Mouse (Mus musculus): Measurements from ENCODE around the gene Mrgprh.

The Mrgprh gene

GRCm38 (mm10) chr17:12921073-12921472, 45.2 kb downstream of the Mrgprh start:
- no peak for DNase-seq

DNA sequence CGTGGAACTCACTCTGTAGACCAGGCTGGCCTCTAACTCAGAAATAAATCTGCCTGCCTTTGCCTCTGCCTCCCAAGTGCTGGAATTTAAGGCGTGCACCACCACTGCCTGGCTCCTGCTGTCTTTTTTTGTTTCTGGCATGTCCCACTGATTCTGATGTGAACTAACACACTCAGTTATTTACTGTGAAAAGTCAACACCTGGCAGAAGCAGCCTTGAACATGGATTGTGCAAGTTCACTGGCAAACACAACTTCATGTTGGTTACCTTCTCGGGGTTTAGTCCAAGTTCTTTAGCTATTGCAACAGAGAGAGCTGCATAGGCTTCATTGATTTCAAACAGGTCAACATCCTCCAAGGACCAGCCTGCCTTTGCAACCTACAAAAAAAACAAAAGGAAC, 49.2 kb downstream of the Mrgprh start:
- DNase-seq: no peak

DNA sequence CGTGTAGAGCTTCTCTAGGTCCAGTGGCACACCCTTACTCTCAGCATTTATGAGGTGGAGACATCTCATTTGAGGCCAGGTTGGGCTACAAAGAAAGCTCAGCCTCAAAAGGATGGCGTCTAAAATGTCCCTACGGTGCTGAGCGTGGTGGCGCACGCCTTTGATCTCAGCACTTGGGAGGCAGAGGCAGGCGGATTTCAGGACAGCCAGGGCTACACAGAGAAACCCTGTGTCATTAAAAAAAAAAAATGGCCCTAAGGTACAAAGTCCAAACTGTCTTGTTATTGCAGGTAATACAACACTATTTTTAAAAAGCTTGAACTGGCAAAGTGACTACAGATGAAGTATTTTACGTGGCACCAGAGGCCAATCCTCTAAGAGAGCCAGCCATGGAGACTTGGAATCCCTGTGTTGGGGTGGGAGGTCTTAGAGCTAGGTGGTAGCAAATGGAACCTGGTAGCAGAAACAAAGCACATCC, 49.9 kb downstream of the Mrgprh start:
- no peak for DNase-seq

Measured in kidney, postnatal 36 days (tissue).